Mouse (Mus musculus) heart, embryonic 13.5 days (tissue): ENCODE data around the gene Crp. TPM values are rescaled to one million over a fixed set of nuclear protein-coding genes. Genes with fewer than 3 reads are reported as not detected.

Experiments
- ATAC-seq: fragments of 200-750 bp; cut with Nextera tagmentation; 2 replicates; pipeline ENCODE4 v1.8.0; 2017; ENCODE audit warnings: moderate TSS enrichment; ENCODE audit not compliant: insufficient number of reproducible peaks, low FRiP score, low TSS enrichment; ENCODE audit errors: extremely low read depth
- H3K27ac ChIP-seq: fragments of 300-500 bp; sonication (generic); replicated peaks from 2 replicates; pipeline ENCODE4 v1.5.1; 2015; ENCODE audit warnings: moderate library complexity, mild to moderate bottlenecking, inconsistent platforms
- H3K27me3 ChIP-seq: fragments of 300-500 bp; sonication (generic); replicated peaks from 2 replicates; pipeline ENCODE4 v1.6.1; 2015; ENCODE audit warnings: mild to moderate bottlenecking, inconsistent platforms
- H3K36me3 ChIP-seq: fragments of 300-500 bp; sonication (generic); 2 replicates; pipeline ENCODE4 v1.6.1; 2015; ENCODE audit warnings: mild to moderate bottlenecking, inconsistent platforms
- H3K4me1 ChIP-seq: fragments of 300-500 bp; sonication (generic); 2 replicates; pipeline ENCODE4 v1.6.1; 2015; ENCODE audit warnings: inconsistent platforms
- H3K4me2 ChIP-seq: fragments of 300-500 bp; sonication (generic); 2 replicates; pipeline ENCODE4 v1.6.1; 2015; ENCODE audit warnings: inconsistent platforms, mild to moderate bottlenecking, moderate library complexity
- H3K4me3 ChIP-seq: fragments of 300-500 bp; sonication (generic); 2 replicates; pipeline ENCODE4 v1.5.1; 2015; ENCODE audit warnings: moderate library complexity, mild to moderate bottlenecking, inconsistent platforms
- H3K9ac ChIP-seq: fragments of 300-500 bp; sonication (generic); 2 replicates; pipeline ENCODE4 v1.6.1; 2015; ENCODE audit warnings: inconsistent platforms, mild to moderate bottlenecking, moderate library complexity
- H3K9me3 ChIP-seq: fragments of 300-500 bp; sonication (generic); 2 replicates; pipeline ENCODE4 v1.6.1; 2016; ENCODE audit warnings: inconsistent platforms
- WGBS: fragments of 180-500 bp; shearing (Covaris S2); methylation state at CpG from one replicate; pipeline ENCODE4 v1.1.7; 2015; ENCODE audit warnings: mixed read lengths; 5-methylcytosine and 5-hydroxymethylcytosine counted together
- polyA plus RNA-seq: library from polyadenylated mRNA; unstranded; fragments of >200 nt; fragmentation: Nextera tagmentation; extraction: Ambion mirVana; gene quantifications from 2 replicates; pipeline ENCODE4 v1.2.1, GENCODE M21; 2015

Gene Crp
- polyA plus RNA-seq, 1 experiment from 2014 or later: 0.21 TPM

GRCm38 (mm10) chr1:172711962-172712361, 14.1 kb downstream of the Crp start:
- Histone ChIP-seq H3K4me1 (peaks cover 6% of the 10 kb centered on the region; the same call in 1 of the 2 replicates), H3K9me3 (no peaks in the 10 kb centered on the region), H3K4me3 (no peak overlapping the region), H3K9ac (no peak overlapping the region), H3K36me3 (no peaks in the 10 kb centered on the region), H3K27me3 (0 out of 2 replicates have a peak, but pooled peaks cover 9% of the 10 kb centered on the region), H3K4me2 (no peak overlapping the region), H3K27ac (peak overlapping the region; percentile 70)
- WGBS: 56% methylated on average over 4 of the region's 4 CpGs
- no peak for ATAC-seq

DNA sequence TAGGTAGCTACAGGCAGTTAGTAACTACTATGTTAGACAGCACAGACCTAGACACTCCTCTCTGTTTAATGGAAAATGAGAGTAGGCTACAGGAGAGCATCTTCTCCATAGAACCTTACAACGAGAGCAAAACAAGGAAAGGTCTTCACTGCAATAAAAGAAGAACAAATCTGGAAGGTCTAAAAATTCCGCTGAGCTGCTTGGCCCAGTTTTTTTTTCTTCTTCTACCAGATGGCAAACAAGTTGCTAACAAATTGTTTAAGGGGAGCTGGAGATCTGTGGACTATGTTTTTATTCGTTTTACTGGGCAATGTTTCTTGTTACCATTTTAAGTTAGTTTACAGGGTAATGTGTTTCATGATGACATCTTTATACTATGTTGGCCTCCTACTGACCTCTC, 53.4 kb downstream of the Crp start:
- Histone ChIP-seq H3K27ac (no peak overlapping the region), H3K9ac (no peak overlapping the region), H3K4me3 (no peak overlapping the region), H3K4me2 (no peak overlapping the region), H3K36me3 (no peaks in the 10 kb centered on the region), H3K9me3 (no peaks in the 10 kb centered on the region), H3K27me3 (no peaks in the 10 kb centered on the region), H3K4me1 (no peaks in the 10 kb centered on the region)
- WGBS: 71% methylated on average over 3 of the region's 3 CpGs
- ATAC-seq: no peak

GRCm38 (mm10) chr1:172755151-172755550, 57.3 kb downstream of the Crp start:
- WGBS: 68% methylated on average over 7 of the region's 7 CpGs
- Histone ChIP-seq H3K4me2 (no peak overlapping the region), H3K27me3 (no peaks in the 10 kb centered on the region), H3K9me3 (no peaks in the 10 kb centered on the region), H3K36me3 (no peaks in the 10 kb centered on the region), H3K4me1 (no peaks in the 10 kb centered on the region), H3K9ac (no peak overlapping the region), H3K4me3 (no peak overlapping the region), H3K27ac (no peak overlapping the region)
- no peak for ATAC-seq

DNA sequence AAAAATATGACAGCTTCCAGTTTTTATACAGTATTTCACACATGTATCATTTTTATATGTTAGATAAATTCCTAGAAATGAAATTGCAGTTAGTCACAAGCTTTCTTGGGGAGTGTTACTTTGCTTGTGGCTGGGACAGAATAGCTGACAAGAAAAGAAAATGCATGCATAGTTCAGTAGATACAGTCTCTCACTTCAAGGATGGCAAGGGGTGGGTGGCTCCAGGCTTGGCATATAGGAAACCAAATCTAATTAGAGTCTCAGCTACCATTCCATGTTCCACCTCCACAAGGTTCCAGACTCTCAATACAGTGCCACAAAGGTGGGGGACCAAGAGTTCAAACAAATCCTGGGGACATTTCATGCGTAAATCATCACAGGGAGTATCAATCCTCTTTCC, 61.7 kb downstream of the Crp start:
- 76% methylated on average over 1 of the region's 1 CpGs for WGBS
- H3K4me1 ChIP-seq: no peaks in the 10 kb centered on the region
- H3K36me3 ChIP-seq: no peaks in the 10 kb centered on the region
- H3K9me3 ChIP-seq: no peaks in the 10 kb centered on the region
- H3K4me3 ChIP-seq: no peak overlapping the region
- no peak overlapping the region for H3K9ac ChIP-seq
- H3K27ac ChIP-seq: no peak overlapping the region
- ATAC-seq: no peak
- no peaks in the 10 kb centered on the region for H3K27me3 ChIP-seq
- H3K4me2 ChIP-seq: no peak overlapping the region

DNA sequence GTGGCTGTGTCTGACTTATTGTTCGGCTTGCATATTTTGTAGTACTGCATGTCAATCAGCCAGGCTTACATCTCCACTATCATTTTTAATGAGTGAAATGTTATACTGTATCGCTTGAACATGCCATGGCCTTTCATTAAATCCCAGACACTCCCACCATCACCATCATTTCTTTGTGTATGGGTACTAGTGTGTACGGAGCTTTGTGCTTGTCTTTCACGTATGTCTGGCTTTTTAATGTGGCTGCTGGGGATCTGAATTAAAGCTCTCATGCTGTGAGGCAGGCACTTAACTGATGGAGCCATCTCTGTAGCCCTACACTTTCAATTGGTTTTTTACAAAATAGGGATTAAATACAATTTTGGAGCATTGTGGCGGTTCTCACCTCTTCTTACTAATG, 81.3 kb downstream of the Crp start:
- Histone ChIP-seq H3K27me3 (no peaks in the 10 kb centered on the region), H3K27ac (no peak overlapping the region), H3K36me3 (no peaks in the 10 kb centered on the region), H3K4me2 (no peak overlapping the region), H3K4me3 (no peak overlapping the region), H3K9me3 (no peaks in the 10 kb centered on the region), H3K4me1 (no peaks in the 10 kb centered on the region), H3K9ac (no peak overlapping the region)
- no peak for ATAC-seq
- 73% methylated on average over 5 of the region's 5 CpGs for WGBS

GRCm38 (mm10) chr1:172785322-172785721, 87.5 kb downstream of the Crp start:
- no peaks in the 10 kb centered on the region for H3K9me3 ChIP-seq
- no peak for ATAC-seq
- WGBS: 29% methylated on average over 2 of the region's 2 CpGs
- no peak overlapping the region for H3K9ac ChIP-seq
- no peak overlapping the region for H3K4me2 ChIP-seq
- no peak overlapping the region for H3K27ac ChIP-seq
- no peaks in the 10 kb centered on the region; the same call in 1 of the 2 replicates for H3K4me1 ChIP-seq
- H3K27me3 ChIP-seq: no peaks in the 10 kb centered on the region
- no peaks in the 10 kb centered on the region for H3K36me3 ChIP-seq
- no peak overlapping the region for H3K4me3 ChIP-seq

DNA sequence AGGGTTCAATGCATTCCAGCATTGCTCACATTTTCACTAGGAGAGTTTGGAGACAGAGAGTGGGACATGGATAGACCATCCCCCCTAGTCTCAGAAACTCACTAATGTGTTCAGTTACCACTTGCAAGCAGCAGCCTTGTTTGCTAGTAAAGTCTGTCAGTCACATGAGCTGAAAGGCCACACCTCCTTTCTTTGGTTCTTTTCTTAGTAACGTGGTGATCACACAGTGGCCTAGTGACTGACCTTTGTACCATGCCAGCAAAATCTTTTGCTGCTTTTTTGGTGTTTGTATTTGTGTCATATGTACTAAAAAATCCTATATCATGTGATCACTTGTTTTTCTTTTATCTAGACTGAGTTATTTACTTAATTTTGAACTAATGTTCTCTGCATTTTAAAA, 88.0 kb downstream of the Crp start:
- Histone ChIP-seq H3K27me3 (no peaks in the 10 kb centered on the region), H3K4me3 (no peak overlapping the region), H3K4me1 (no peaks in the 10 kb centered on the region; the same call in 1 of the 2 replicates), H3K9ac (no peak overlapping the region), H3K9me3 (no peaks in the 10 kb centered on the region), H3K4me2 (no peak overlapping the region), H3K27ac (no peak overlapping the region), H3K36me3 (no peaks in the 10 kb centered on the region)
- no peak for ATAC-seq
- 23% methylated on average over 1 of the region's 1 CpGs for WGBS

GRCm38 (mm10) chr1:172828975-172829374, 131.1 kb downstream of the Crp start:
- no peaks in the 10 kb centered on the region for H3K36me3 ChIP-seq
- 56% methylated on average over 2 of the region's 2 CpGs for WGBS
- no peak overlapping the region for H3K9ac ChIP-seq
- no peaks in the 10 kb centered on the region for H3K27me3 ChIP-seq
- no peaks in the 10 kb centered on the region for H3K9me3 ChIP-seq
- no peak overlapping the region for H3K4me2 ChIP-seq
- no peaks in the 10 kb centered on the region for H3K4me1 ChIP-seq
- no peak for ATAC-seq
- no peak overlapping the region for H3K27ac ChIP-seq
- H3K4me3 ChIP-seq: no peak overlapping the region

DNA sequence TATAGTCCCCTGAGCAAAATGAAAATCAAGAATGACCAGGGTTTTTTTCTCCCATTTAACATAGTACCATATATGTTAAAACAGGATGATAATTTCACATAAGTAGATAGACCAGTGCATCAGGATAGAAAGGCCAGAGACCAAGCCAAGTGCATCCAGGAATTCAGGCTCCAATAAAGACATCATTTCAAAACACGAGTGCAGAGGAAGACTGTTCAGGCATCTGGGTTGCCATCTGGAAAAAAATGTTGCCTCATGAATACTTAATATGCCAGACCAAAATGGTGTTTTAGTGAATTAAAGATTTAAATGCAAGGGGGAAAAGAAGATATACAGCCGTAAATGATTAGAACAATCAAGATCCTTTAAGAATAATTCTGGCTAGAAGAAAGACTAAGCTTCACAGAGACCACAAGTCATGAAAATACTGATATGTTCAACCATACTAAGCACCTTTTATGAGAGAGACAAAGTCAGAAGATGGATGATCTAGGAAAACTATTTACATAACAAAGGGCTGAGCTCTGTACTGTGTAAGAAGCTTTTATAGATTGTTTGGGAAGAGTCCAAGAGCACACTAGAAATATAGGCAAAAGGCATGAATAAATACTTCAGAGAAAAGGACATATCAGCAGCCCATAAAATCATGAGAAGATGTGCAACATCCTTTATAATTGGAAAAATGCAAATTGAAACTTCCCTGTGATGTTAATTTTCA, 149.3 kb downstream of the Crp start:
- no peak for ATAC-seq
- no peak overlapping the region for H3K4me3 ChIP-seq
- no peak overlapping the region for H3K4me2 ChIP-seq
- no peaks in the 10 kb centered on the region for H3K9me3 ChIP-seq
- H3K9ac ChIP-seq: no peak overlapping the region
- 66% methylated on average over 2 of the region's 2 CpGs for WGBS
- H3K27ac ChIP-seq: no peak overlapping the region
- no peaks in the 10 kb centered on the region for H3K4me1 ChIP-seq
- no peaks in the 10 kb centered on the region for H3K36me3 ChIP-seq
- H3K27me3 ChIP-seq: no peaks in the 10 kb centered on the region

GRCm38 (mm10) chr1:172848171-172848570, 150.3 kb downstream of the Crp start:
- ATAC-seq: no peak
- Histone ChIP-seq H3K9me3 (no peaks in the 10 kb centered on the region), H3K27ac (no peak overlapping the region), H3K4me3 (no peak overlapping the region), H3K36me3 (no peaks in the 10 kb centered on the region), H3K4me1 (no peaks in the 10 kb centered on the region), H3K27me3 (no peaks in the 10 kb centered on the region), H3K4me2 (no peak overlapping the region), H3K9ac (no peak overlapping the region)
- 81% methylated on average over 2 of the region's 2 CpGs for WGBS

DNA sequence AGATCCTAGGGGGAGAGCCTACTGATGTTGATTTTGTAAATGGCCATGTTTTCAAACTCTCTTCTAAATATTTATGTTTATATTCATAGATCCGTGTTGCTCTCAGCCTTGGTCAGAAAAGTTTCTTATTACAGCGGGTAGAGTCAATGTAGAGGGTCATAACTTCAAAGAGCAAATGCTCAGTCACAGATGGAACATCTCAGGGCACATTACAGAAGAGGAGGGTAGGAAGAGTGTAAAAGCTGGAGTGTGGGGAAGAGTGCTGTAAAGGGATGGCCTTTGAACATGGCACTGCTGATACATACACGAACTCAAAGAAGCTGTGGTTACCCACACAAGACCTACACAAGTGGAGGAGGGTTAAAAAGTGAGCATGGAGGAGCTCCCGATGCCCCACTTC, 177.4 kb downstream of the Crp start:
- H3K27ac ChIP-seq: no peak overlapping the region
- no peaks in the 10 kb centered on the region for H3K4me1 ChIP-seq
- no peak overlapping the region for H3K4me2 ChIP-seq
- 64% methylated on average over 4 of the region's 4 CpGs for WGBS
- 0 out of 2 replicates have a peak, but pooled peaks cover 2% of the 10 kb centered on the region for H3K9me3 ChIP-seq
- H3K4me3 ChIP-seq: no peak overlapping the region
- H3K27me3 ChIP-seq: no peaks in the 10 kb centered on the region
- ATAC-seq: no peak
- no peak overlapping the region for H3K9ac ChIP-seq
- H3K36me3 ChIP-seq: no peaks in the 10 kb centered on the region

- 66% methylated on average over 1 of the region's 1 CpGs for WGBS
- H3K27me3 ChIP-seq: no peaks in the 10 kb centered on the region
- H3K9ac ChIP-seq: no peak overlapping the region
- ATAC-seq: no peak
- no peak overlapping the region for H3K4me3 ChIP-seq
- H3K9me3 ChIP-seq: 0 out of 2 replicates have a peak, but pooled peaks cover 2% of the 10 kb centered on the region
- H3K4me2 ChIP-seq: no peak overlapping the region
- no peaks in the 10 kb centered on the region for H3K36me3 ChIP-seq
- H3K27ac ChIP-seq: no peak overlapping the region
- H3K4me1 ChIP-seq: no peaks in the 10 kb centered on the region
Measured at GRCm38 (mm10) chr1:172876675-172877074, 178.8 kb downstream of the Crp start.
